Mouse (Mus musculus) hindbrain, embryonic 15.5 days (tissue): Measurements from ENCODE around the gene Lrrn4cl. TPM values are rescaled to one million over a fixed set of nuclear protein-coding genes. Genes with fewer than 3 reads are reported as not detected.
"Not testable (repeated sequence)": the region's sequence is repeated elsewhere in the genome, so short reads cannot be mapped to it uniquely, and the experiment has no call there.

Source experiments
- ATAC-seq: fragments of 200-750 bp; cut with Nextera tagmentation; 2 replicates; pipeline ENCODE4 v1.8.0; 2017; ENCODE audit warnings: low read depth, moderate number of reproducible peaks, moderate TSS enrichment; ENCODE audit not compliant: low FRiP score
- H3K27ac ChIP-seq: fragments of 300-500 bp; sonication (generic); replicated peaks from 2 replicates; pipeline ENCODE4 v1.5.1; 2015; ENCODE audit warnings: mild to moderate bottlenecking, inconsistent platforms
- H3K27me3 ChIP-seq: fragments of 300-500 bp; sonication (generic); 2 replicates; pipeline ENCODE4 v1.6.1; 2015; ENCODE audit warnings: control low read depth, inconsistent platforms
- H3K36me3 ChIP-seq: fragments of 300-500 bp; sonication (generic); 2 replicates; pipeline ENCODE4 v1.6.1; 2015; ENCODE audit warnings: control low read depth, inconsistent platforms
- H3K4me1 ChIP-seq: fragments of 300-500 bp; sonication (generic); replicated peaks from 2 replicates; pipeline ENCODE4 v1.6.1; 2015; ENCODE audit warnings: control low read depth, inconsistent platforms
- H3K4me2 ChIP-seq: fragments of 300-500 bp; sonication (generic); 2 replicates; pipeline ENCODE4 v1.6.1; 2015; ENCODE audit warnings: moderate library complexity, mild to moderate bottlenecking, inconsistent platforms
- H3K4me3 ChIP-seq: fragments of 300-500 bp; sonication (generic); 2 replicates; pipeline ENCODE4 v1.5.1; 2015; ENCODE audit warnings: mild to moderate bottlenecking, inconsistent platforms
- H3K9ac ChIP-seq: fragments of 300-500 bp; sonication (generic); 2 replicates; pipeline ENCODE4 v1.6.1; 2015; ENCODE audit warnings: inconsistent platforms
- H3K9me3 ChIP-seq: fragments of 300-500 bp; sonication (generic); 2 replicates; pipeline ENCODE4 v1.6.1; 2016; ENCODE audit warnings: control low read depth, inconsistent platforms
- WGBS: fragments of 180-500 bp; shearing (Covaris S2); methylation state at CpG from one replicate; pipeline ENCODE4 v1.1.7; 2015; 5-methylcytosine and 5-hydroxymethylcytosine counted together
- polyA plus RNA-seq: library from polyadenylated mRNA; unstranded; fragments of >200 nt; fragmentation: Nextera tagmentation; extraction: Ambion mirVana; gene quantifications from 2 replicates; pipeline ENCODE4 v1.2.1, GENCODE M21; 2015

The Lrrn4cl gene
- polyA plus RNA-seq, 1 experiment from 2014 or later, result 0.61 TPM

GRCm38 (mm10) chr19:8820424-8820956 lies 30.1 kb upstream of the Lrrn4cl start:
- Histone ChIP-seq H3K9ac (peak overlapping the region; percentile 98), H3K36me3 (peaks cover 28% of the 10 kb centered on the region), H3K9me3 (no peaks in the 10 kb centered on the region), H3K27me3 (no peaks in the 10 kb centered on the region), H3K4me1 (peaks cover 57% of the 10 kb centered on the region), H3K4me2 (peak overlapping the region; percentile 91), H3K27ac (peak overlapping the region; percentile 99), H3K4me3 (peak overlapping the region; percentile 96)
- peak; percentile 12 for ATAC-seq
- under 1% methylated on average over 40 of the region's 48 CpGs for WGBS

GRCm38 (mm10) chr19:8821146-8821545 lies 29.4 kb upstream of the Lrrn4cl start:
- Histone ChIP-seq H3K4me2 (peak overlapping the region; percentile 91), H3K4me1 (peaks cover 50% of the 10 kb centered on the region), H3K27me3 (no peaks in the 10 kb centered on the region), H3K9ac (peak overlapping the region; percentile 98), H3K4me3 (peak overlapping the region; percentile 96), H3K36me3 (peaks cover 33% of the 10 kb centered on the region), H3K27ac (peak overlapping the region; percentile 99), H3K9me3 (no peaks in the 10 kb centered on the region)
- WGBS, result 2% methylated on average over 7 of the region's 7 CpGs
- ATAC-seq, result no peak

- H3K4me1 ChIP-seq, result peaks cover 35% of the 10 kb centered on the region
- H3K4me3 ChIP-seq, result peak overlapping the region; percentile 96
- H3K9ac ChIP-seq, result peak overlapping the region; percentile 31; the same call in 1 of the 2 replicates
- H3K36me3 ChIP-seq, result peaks cover 49% of the 10 kb centered on the region
- no peak for ATAC-seq
- H3K4me2 ChIP-seq, result peak overlapping the region; percentile 91
- 57% methylated on average over 8 of the region's 8 CpGs for WGBS
- no peaks in the 10 kb centered on the region for H3K27me3 ChIP-seq
- no peak overlapping the region for H3K27ac ChIP-seq
- H3K9me3 ChIP-seq, result no peaks in the 10 kb centered on the region
Measured at GRCm38 (mm10) chr19:8822696-8823095, 27.9 kb upstream of the Lrrn4cl start.

- ATAC-seq, result no peak
- Histone ChIP-seq H3K9me3 (no peaks in the 10 kb centered on the region), H3K4me3 (no peak within 1 kb of the TSS), H3K9ac (no peak within 1 kb of the TSS), H3K4me1 (no peaks in the 10 kb centered on the region), H3K4me2 (no peak within 1 kb of the TSS), H3K27ac (no peak within 1 kb of the TSS), H3K36me3 (peaks cover 97% of the 10 kb centered on the region), H3K27me3 (no peaks in the 10 kb centered on the region)
- WGBS, result 92% methylated on average over 8 of the region's 8 CpGs
Measured at GRCm38 (mm10) chr19:8829660-8830059, 20.9 kb upstream of the Lrrn4cl start, which contains the start of gene AC129217.1. Gene AC129217.1, plus strand, starts transcription at chr19:8829773.

- Histone ChIP-seq H3K36me3 (peaks cover 91% of the 10 kb centered on the region), H3K4me2 (no peak overlapping the region), H3K27me3 (no peaks in the 10 kb centered on the region), H3K4me3 (no peak overlapping the region), H3K27ac (no peak overlapping the region), H3K9ac (no peak overlapping the region), H3K4me1 (no peaks in the 10 kb centered on the region), H3K9me3 (no peaks in the 10 kb centered on the region)
- ATAC-seq, result no peak
- WGBS, result 87% methylated on average over 8 of the region's 8 CpGs
Measured at GRCm38 (mm10) chr19:8830664-8831063, 19.9 kb upstream of the Lrrn4cl start.

GRCm38 (mm10) chr19:8831262-8831661 lies 19.3 kb upstream of the Lrrn4cl start:
- H3K27me3 ChIP-seq, result no peaks in the 10 kb centered on the region
- 77% methylated on average over 11 of the region's 11 CpGs for WGBS
- no peak overlapping the region for H3K4me2 ChIP-seq
- H3K27ac ChIP-seq, result no peak overlapping the region
- no peak overlapping the region for H3K9ac ChIP-seq
- H3K4me3 ChIP-seq, result no peak overlapping the region
- H3K4me1 ChIP-seq, result peaks cover 2% of the 10 kb centered on the region; the same call in 1 of the 2 replicates
- no peaks in the 10 kb centered on the region for H3K9me3 ChIP-seq
- no peak for ATAC-seq
- peaks cover 87% of the 10 kb centered on the region for H3K36me3 ChIP-seq

- WGBS, result 90% methylated on average over 4 of the region's 4 CpGs
- H3K4me1 ChIP-seq, result peaks cover 10% of the 10 kb centered on the region
- H3K27ac ChIP-seq, result no peak overlapping the region
- no peak overlapping the region for H3K4me3 ChIP-seq
- H3K4me2 ChIP-seq, result no peak overlapping the region
- no peak for ATAC-seq
- H3K36me3 ChIP-seq, result peaks cover 70% of the 10 kb centered on the region
- H3K9me3 ChIP-seq, result no peaks in the 10 kb centered on the region
- no peaks in the 10 kb centered on the region for H3K27me3 ChIP-seq
- H3K9ac ChIP-seq, result no peak overlapping the region
Measured at GRCm38 (mm10) chr19:8832971-8833370, 17.6 kb upstream of the Lrrn4cl start.

GRCm38 (mm10) chr19:8836327-8836726 lies 14.2 kb upstream of the Lrrn4cl start:
- Histone ChIP-seq H3K4me2 (peak overlapping the region; percentile 78; the same call in 1 of the 2 replicates), H3K27ac (peak overlapping the region; percentile 97; the same call in 1 of the 2 replicates), H3K36me3 (peaks cover 39% of the 10 kb centered on the region), H3K4me3 (peak overlapping the region; percentile 79; the same call in 1 of the 2 replicates), H3K4me1 (peaks cover 30% of the 10 kb centered on the region)
- H3K27me3 ChIP-seq, ATAC-seq, H3K9me3 ChIP-seq, H3K9ac ChIP-seq: not testable (repeated sequence)
- 97% methylated on average over 10 of the region's 10 CpGs for WGBS

GRCm38 (mm10) chr19:8837251-8837791 lies 13.2 kb upstream of the Lrrn4cl start, which contains the start of gene Bscl2:
Gene Bscl2, plus strand, starts transcription at chr19:8837467.
- under 1% methylated on average over 38 of the region's 38 CpGs for WGBS
- Histone ChIP-seq H3K9ac (peak within 1 kb of the TSS; percentile 92), H3K4me2 (peak within 1 kb of the TSS; percentile 78), H3K36me3 (peaks cover 35% of the 10 kb centered on the region), H3K27ac (peak within 1 kb of the TSS; percentile 97), H3K4me1 (peaks cover 37% of the 10 kb centered on the region), H3K4me3 (peak within 1 kb of the TSS; percentile 79), H3K27me3 (no peaks in the 10 kb centered on the region), H3K9me3 (no peaks in the 10 kb centered on the region)
- ATAC-seq, result peak; percentile 71

GRCm38 (mm10) chr19:8838041-8838730 lies 12.4 kb upstream of the Lrrn4cl start:
- ATAC-seq, result no peak
- H3K9ac ChIP-seq, result peak overlapping the region; percentile 92
- peaks cover 38% of the 10 kb centered on the region for H3K4me1 ChIP-seq
- peak overlapping the region; percentile 79 for H3K4me3 ChIP-seq
- H3K27me3 ChIP-seq, result no peaks in the 10 kb centered on the region
- H3K27ac ChIP-seq, result peak overlapping the region; percentile 97
- H3K9me3 ChIP-seq, result no peaks in the 10 kb centered on the region
- H3K36me3 ChIP-seq, result peaks cover 32% of the 10 kb centered on the region
- 10% methylated on average over 15 of the region's 15 CpGs for WGBS
- peak overlapping the region; percentile 78 for H3K4me2 ChIP-seq

- Histone ChIP-seq H3K4me2 (peak within 1 kb of the TSS; percentile 78), H3K27ac (peak within 1 kb of the TSS; percentile 97), H3K36me3 (peaks cover 22% of the 10 kb centered on the region), H3K4me3 (peak within 1 kb of the TSS; percentile 79), H3K4me1 (peaks cover 38% of the 10 kb centered on the region), H3K9me3 (no peaks in the 10 kb centered on the region), H3K27me3 (no peaks in the 10 kb centered on the region), H3K9ac (peak within 1 kb of the TSS; percentile 92)
- peak; percentile 93 for ATAC-seq
- 27% methylated on average over 11 of the region's 11 CpGs for WGBS
Measured at GRCm38 (mm10) chr19:8839103-8839907, 11.3 kb upstream of the Lrrn4cl start, which contains the start of gene Gng3. Gene Gng3, minus strand, starts transcription at chr19:8839194.
